Mouse (Mus musculus): ENCODE data around the gene Tnfaip8l2.
A peak's percentile ranks its signal among the peaks of the same experiment; 100 is the strongest.
"Not testable (repeated sequence)": the region's sequence is repeated elsewhere in the genome, so short reads cannot be mapped to it uniquely, and the experiment has no call there.

Gene Tnfaip8l2

GRCm38 (mm10) chr3:95159987-95160963 lies 18.1 kb upstream of the Tnfaip8l2 start, which contains the start of gene Sema6c:
Gene Sema6c, plus strand, starts transcription at chr3:95160457.
- DNase-seq (ENCODE audit: low spot score) = peak; percentile 90

DNA sequence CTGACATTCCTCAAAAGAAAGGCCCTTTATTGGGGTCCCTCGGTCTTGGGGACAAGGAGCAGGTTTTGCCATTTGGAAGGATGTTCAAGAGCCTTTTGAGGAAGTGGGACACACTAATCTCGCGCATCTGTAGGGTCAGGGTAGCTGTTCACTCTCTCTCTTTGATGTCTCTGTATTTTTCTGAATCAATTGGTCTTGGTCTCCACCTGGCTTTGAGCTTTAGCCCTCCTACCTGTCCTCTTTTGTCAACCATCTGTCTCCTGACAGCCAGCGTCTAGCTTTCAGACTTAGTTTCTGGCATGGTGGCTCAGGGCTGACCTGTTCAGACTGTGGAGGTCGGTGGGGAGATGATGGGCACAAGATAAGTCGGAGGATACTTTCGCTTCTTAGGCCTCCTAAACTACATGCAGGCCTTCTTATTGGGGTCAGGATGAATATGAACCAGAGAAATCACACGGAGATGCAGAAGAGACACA lies 17.4 kb upstream of the Tnfaip8l2 start:
- no peak for DNase-seq (ENCODE audit: low spot score)

GRCm38 (mm10) chr3:95153874-95154273 lies 11.7 kb upstream of the Tnfaip8l2 start:
- no peak for DNase-seq (ENCODE audit: low spot score)

GRCm38 (mm10) chr3:95147924-95148323 lies 5.8 kb upstream of the Tnfaip8l2 start:
- no peak for DNase-seq (ENCODE audit: low spot score)

GRCm38 (mm10) chr3:95142617-95143011 lies 454 bp upstream of the Tnfaip8l2 start:
- DNase-seq (ENCODE audit: low spot score) = peak; percentile 75

DNA sequence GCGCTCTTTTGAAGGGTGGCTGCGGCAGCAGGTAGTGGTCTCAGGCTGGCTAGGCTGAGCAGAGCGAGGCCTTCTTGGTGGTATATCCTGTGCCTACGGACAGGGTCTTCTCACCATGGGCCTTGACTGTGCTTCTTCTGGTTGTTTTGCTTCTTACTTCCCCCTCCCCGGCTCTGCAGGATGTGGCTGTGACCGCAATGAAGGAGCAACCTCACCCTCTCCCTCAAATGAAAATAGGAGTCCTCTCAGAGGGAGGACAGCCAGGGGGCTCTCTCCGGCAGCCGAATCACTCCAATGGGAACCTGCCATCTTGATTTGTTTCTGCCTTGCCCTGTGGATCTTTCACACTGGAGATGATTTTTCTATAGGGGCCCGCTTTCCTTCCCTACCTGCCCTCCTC lies 686 bp downstream of the Tnfaip8l2 start:
- DNase-seq (ENCODE audit: low spot score) = no peak

GRCm38 (mm10) chr3:95140795-95141194 lies 1.4 kb downstream of the Tnfaip8l2 start:
- DNase-seq (ENCODE audit: low spot score) = no peak

DNA sequence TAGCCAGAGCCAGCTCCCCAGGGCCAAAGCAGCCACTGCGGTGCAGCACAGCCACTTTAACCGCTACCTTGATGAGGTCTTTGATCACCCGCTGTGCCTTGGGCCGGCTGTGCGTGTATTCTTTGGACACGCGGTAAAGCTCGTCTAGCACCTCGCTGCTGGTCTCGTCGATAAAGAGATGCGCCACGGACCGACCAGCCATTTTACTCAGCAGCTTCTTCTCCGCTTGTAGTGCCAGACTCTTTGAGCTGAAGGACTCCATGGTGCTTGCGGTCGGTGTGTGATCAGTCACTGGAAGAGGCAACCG lies 1.9 kb downstream of the Tnfaip8l2 start:
- no peak for DNase-seq (ENCODE audit: low spot score)

- peak; percentile 52 for DNase-seq (ENCODE audit: low spot score)
Measured at GRCm38 (mm10) chr3:95139586-95140288, 2.4 kb downstream of the Tnfaip8l2 start.

GRCm38 (mm10) chr3:95136336-95136735 lies 5.8 kb downstream of the Tnfaip8l2 start:
- no peak for DNase-seq (ENCODE audit: low spot score)

- no peak for DNase-seq (ENCODE audit: low spot score)
Measured at GRCm38 (mm10) chr3:95135433-95136052, 6.6 kb downstream of the Tnfaip8l2 start.

DNA sequence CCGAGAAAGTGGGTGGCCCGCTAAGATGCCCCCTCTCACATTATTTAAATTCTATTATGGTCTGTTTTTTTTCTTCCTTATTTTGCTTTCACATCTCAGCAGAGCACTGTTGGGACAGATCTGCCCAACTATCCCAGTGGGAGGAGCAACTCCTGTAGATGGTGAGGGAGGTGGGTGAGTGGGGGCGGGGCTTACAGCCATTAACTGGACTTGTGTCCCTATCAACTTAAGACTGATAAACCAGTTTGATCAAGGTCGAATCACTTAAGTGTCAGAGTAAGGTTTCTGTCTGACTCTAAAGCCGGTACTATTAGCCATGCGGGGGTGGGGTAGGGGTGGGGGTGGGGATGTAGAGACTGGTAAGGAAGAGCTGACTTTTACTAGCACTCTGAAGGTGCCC lies 7.1 kb downstream of the Tnfaip8l2 start:
- DNase-seq (ENCODE audit: low spot score) = peak; percentile 67

- not testable (repeated sequence) for DNase-seq (ENCODE audit: low spot score)
Measured at GRCm38 (mm10) chr3:95134133-95134532, 8.0 kb downstream of the Tnfaip8l2 start.

- DNase-seq (ENCODE audit: low spot score) = peak; percentile 90
Measured at GRCm38 (mm10) chr3:95133680-95134101, 8.5 kb downstream of the Tnfaip8l2 start, which contains the start of the genes Scnm1 and Lysmd1. Gene Scnm1, minus strand, starts transcription at chr3:95134011. Gene Lysmd1, plus strand, starts transcription at chr3:95134088.

GRCm38 (mm10) chr3:95133176-95133575 lies 9.0 kb downstream of the Tnfaip8l2 start:
- no peak for DNase-seq (ENCODE audit: low spot score)

GRCm38 (mm10) chr3:95132389-95132788 lies 9.8 kb downstream of the Tnfaip8l2 start:
- not testable (repeated sequence) for DNase-seq (ENCODE audit: low spot score)

- no peak for DNase-seq (ENCODE audit: low spot score)
Measured at GRCm38 (mm10) chr3:95130081-95130480, 12.1 kb downstream of the Tnfaip8l2 start.

- DNase-seq (ENCODE audit: low spot score) = no peak
Measured at GRCm38 (mm10) chr3:95129226-95129651, 12.9 kb downstream of the Tnfaip8l2 start.

DNA sequence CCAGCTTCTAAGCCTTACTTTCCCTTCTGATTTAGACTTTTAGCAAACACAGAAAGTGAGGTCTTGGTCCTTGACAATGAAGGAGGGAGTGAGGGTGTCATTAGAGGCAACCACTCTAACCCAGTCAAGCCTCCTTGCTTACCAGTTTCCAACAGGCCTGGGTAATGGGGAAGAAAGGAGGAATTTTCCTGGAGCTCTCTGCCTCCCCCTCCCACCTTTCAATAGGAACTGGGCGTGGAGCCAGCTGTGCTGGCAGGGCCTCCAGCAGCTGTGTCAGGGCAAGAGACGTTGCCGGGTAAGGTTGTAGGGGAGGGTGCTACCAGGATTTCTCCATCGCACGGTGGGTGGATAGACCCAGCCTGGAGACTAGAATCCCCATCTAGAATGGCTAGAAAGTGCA lies 17.2 kb downstream of the Tnfaip8l2 start:
- no peak for DNase-seq (ENCODE audit: low spot score)

DNA sequence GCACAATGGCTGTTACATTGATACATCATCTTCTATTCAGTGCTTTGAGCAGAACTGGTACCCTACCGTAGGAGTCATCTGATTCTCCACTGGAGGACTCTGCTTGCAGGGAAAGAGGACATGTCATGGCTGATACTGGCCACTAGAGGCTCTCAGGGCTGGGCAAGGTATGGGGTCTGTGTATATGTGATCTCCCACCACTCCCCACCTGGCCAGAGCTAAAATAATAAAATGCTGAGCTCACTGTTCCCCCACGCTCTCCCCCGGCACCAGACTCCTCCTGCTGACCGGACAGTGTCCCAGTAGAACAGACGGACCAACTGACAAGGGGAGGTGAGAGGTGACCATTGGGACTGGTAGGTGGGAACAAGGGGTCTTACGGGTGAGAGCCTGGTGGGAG lies 17.9 kb downstream of the Tnfaip8l2 start, which contains the start of gene Tmod4:
TSS of gene Tmod4 (plus strand) at position 231 of the 400 bp plus-strand sequence.
- DNase-seq (ENCODE audit: low spot score) = no peak

GRCm38 (mm10) chr3:95121580-95121979 lies 20.6 kb downstream of the Tnfaip8l2 start:
- DNase-seq (ENCODE audit: low spot score) = no peak

GRCm38 (mm10) chr3:95117751-95118150 lies 24.4 kb downstream of the Tnfaip8l2 start:
- DNase-seq (ENCODE audit: low spot score) = no peak

Data from testis, postnatal 14 days (tissue).